Mouse (Mus musculus): ENCODE results near the gene Mcu. TPM values are rescaled to one million over a fixed set of nuclear protein-coding genes. Genes with fewer than 3 reads are reported as not detected.

Gene Mcu
- total and polyA plus RNA-seq, 3 experiments = 4.9 to 5.7 (median 5.3) TPM

GRCm38 (mm10) chr10:59602891-59603290 lies 13.6 kb downstream of the Mcu start:
- in situ Hi-C loops (cut with MboI; ENCODE audit: low pct_ligation_motif_present, low pct_unique_long_range_greater_than_20kb, low sequenced_read_pairs) (no loop called here), dilution Hi-C loops (cut with MboI; ENCODE audit: extremely low pct_ligation_motif_present, extremely low pct_unique_long_range_greater_than_20kb, low sequenced_read_pairs) (no loop called here)
- TF ChIP-seq RAD21 (IDR thresholded peaks at IDR 0.05; ENCODE audit: low read depth, low read length) (no peak), GABPA (IDR thresholded peaks at IDR 0.05; ENCODE audit: insufficient replicate concordance, low read depth, low read length) (no peak), IRF4 (IDR thresholded peaks at IDR 0.05; ENCODE audit: low read depth, low read length) (no peak), JUN (IDR thresholded peaks at IDR 0.05; ENCODE audit: insufficient read depth, low read depth, low read length) (no peak), ZC3H11A (IDR thresholded peaks at IDR 0.05; ENCODE audit: low read depth, low read length) (no peak), USF1 (IDR thresholded peaks at IDR 0.05; ENCODE audit: low read depth, low read length) (no peak), MEF2A (IDR thresholded peaks at IDR 0.05; ENCODE audit: borderline replicate concordance, low read depth, low read length) (no peak)
- no peaks in the 10 kb centered on the region for H3K27me3 ChIP-seq (replicated peaks)
- H3K9me3 ChIP-seq (replicated peaks; ENCODE audit: low read length) = no peaks in the 10 kb centered on the region
- no peak overlapping the region for H3K9ac ChIP-seq (ENCODE audit: insufficient read depth, low read depth)
- H3K4me1 ChIP-seq (ENCODE audit: control insufficient read depth in 1 of 2, insufficient read depth in 2 of 2) = peaks cover 3 to 10% of the 10 kb centered on the region in 2 experiments; a peak in 3 of 4 replicates
- no peaks in the 10 kb centered on the region for H3K36me3 ChIP-seq (replicated peaks in 1 of 2; ENCODE audit: control insufficient read depth in 1 of 2, insufficient read depth in 1 of 2, low read length in 1 of 2)
- H3K4me2 ChIP-seq (ENCODE audit: insufficient read depth, low read depth, poor library complexity, severe bottlenecking) = no peak overlapping the region
- no peak overlapping the region for H3K4me3 ChIP-seq (replicated peaks in 1 of 3; ENCODE audit: low read depth in 2 of 3, low read length in 2 of 3, poor library complexity in 1 of 3)
- no peak for DNase-seq (ENCODE audit: extremely low read depth)
- no peaks in the 10 kb centered on the region for H3K79me2 ChIP-seq (replicated peaks; ENCODE audit: control insufficient read depth, extremely low read depth, insufficient read depth, poor library complexity, severe bottlenecking)
- H3K27ac ChIP-seq (ENCODE audit: insufficient read depth, low read depth) = no peak overlapping the region

- in situ Hi-C loops (cut with MboI; ENCODE audit: low pct_ligation_motif_present, low pct_unique_long_range_greater_than_20kb, low sequenced_read_pairs) = no loop called here
- dilution Hi-C loops (cut with MboI; ENCODE audit: extremely low pct_ligation_motif_present, extremely low pct_unique_long_range_greater_than_20kb, low sequenced_read_pairs) = no loop called here
Measured at GRCm38 (mm10) chr10:59602043-59602442, 14.4 kb downstream of the Mcu start.

More at GRCm38 (mm10) chr10:59602043-59602442, 14.4 kb downstream of the Mcu start:
- peaks cover 0 to 3% of the 10 kb centered on the region in 2 experiments for H3K36me3 ChIP-seq (replicated peaks in 1 of 2; ENCODE audit: control insufficient read depth in 1 of 2, insufficient read depth in 1 of 2, low read length in 1 of 2)
- no peak for DNase-seq (ENCODE audit: extremely low read depth)
- H3K9me3 ChIP-seq (replicated peaks; ENCODE audit: low read length) = no peaks in the 10 kb centered on the region
- H3K79me2 ChIP-seq (replicated peaks; ENCODE audit: control insufficient read depth, extremely low read depth, insufficient read depth, poor library complexity, severe bottlenecking) = no peaks in the 10 kb centered on the region
- H3K4me2 ChIP-seq (ENCODE audit: insufficient read depth, low read depth, poor library complexity, severe bottlenecking) = no peak overlapping the region
- H3K27me3 ChIP-seq (replicated peaks) = no peaks in the 10 kb centered on the region
- TF ChIP-seq JUND (conservative IDR thresholded peaks at IDR 0.05; ENCODE audit: low read depth, low read length) (no peak), HCFC1 (IDR thresholded peaks at IDR 0.05; ENCODE audit: low read depth, low read length) (no peak), CTCF (conservative IDR thresholded peaks at IDR 0.05 in 1 of 2, IDR thresholded peaks at IDR 0.05 in 1 of 2; ENCODE audit: low read depth in 2 of 2, low read length in 2 of 2) (no peak), ZC3H11A (IDR thresholded peaks at IDR 0.05; ENCODE audit: low read depth, low read length) (no peak), MAZ (IDR thresholded peaks at IDR 0.05; ENCODE audit: low read depth, low read length) (no peak), CHD1 (IDR thresholded peaks at IDR 0.05; ENCODE audit: low read depth, low read length) (no peak), POLR2AphosphoS2 (IDR thresholded peaks at IDR 0.05; ENCODE audit: low read depth, low read length) (no peak), POLR2A (IDR thresholded peaks at IDR 0.05; ENCODE audit: low read depth, low read length) (no peak), RAD21 (IDR thresholded peaks at IDR 0.05; ENCODE audit: low read depth, low read length) (no peak), SIN3A (IDR thresholded peaks at IDR 0.05; ENCODE audit: low read length) (no peak), USF2 (conservative IDR thresholded peaks at IDR 0.05; ENCODE audit: low read depth, low read length) (no peak), SMC3 (IDR thresholded peaks at IDR 0.05; ENCODE audit: low read depth, low read length) (no peak), IRF4 (IDR thresholded peaks at IDR 0.05; ENCODE audit: low read depth, low read length) (no peak), JUN (IDR thresholded peaks at IDR 0.05; ENCODE audit: insufficient read depth, low read depth, low read length) (no peak), ZNF384 (IDR thresholded peaks at IDR 0.05; ENCODE audit: low read depth, low read length) (no peak), PAX5 (IDR thresholded peaks at IDR 0.05; ENCODE audit: low read length) (no peak), BHLHE40 (IDR thresholded peaks at IDR 0.05; ENCODE audit: low read depth, low read length) (no peak), MYC (IDR thresholded peaks at IDR 0.05; ENCODE audit: low read depth, low read length) (no peak), TCF12 (IDR thresholded peaks at IDR 0.05; ENCODE audit: low read depth, low read length) (no peak)
- H3K4me1 ChIP-seq (ENCODE audit: control insufficient read depth in 1 of 2, insufficient read depth in 2 of 2) = peaks cover 0 to 4% of the 10 kb centered on the region in 2 experiments; a peak in 2 of 4 replicates
- no peak overlapping the region for H3K9ac ChIP-seq (ENCODE audit: insufficient read depth, low read depth)
- H3K4me3 ChIP-seq (replicated peaks in 1 of 3; ENCODE audit: low read depth in 2 of 3, low read length in 2 of 3, poor library complexity in 1 of 3) = no peak overlapping the region
- H3K27ac ChIP-seq (ENCODE audit: insufficient read depth, low read depth) = no peak overlapping the region
